Mouse (Mus musculus) mature B cell (primary cell): Measurements from ENCODE around the gene Galnt7.
"Not testable (repeated sequence)": the region's sequence is repeated elsewhere in the genome, so short reads cannot be mapped to it uniquely, and the experiment has no call there.

Experiments
- in situ Hi-C: fragments of 300-500 bp; cut with MboI; formaldehyde crosslinking; loops from 2 replicates; pipeline ENCODE4 v1.14.3; 2019

Gene Galnt7

DNA sequence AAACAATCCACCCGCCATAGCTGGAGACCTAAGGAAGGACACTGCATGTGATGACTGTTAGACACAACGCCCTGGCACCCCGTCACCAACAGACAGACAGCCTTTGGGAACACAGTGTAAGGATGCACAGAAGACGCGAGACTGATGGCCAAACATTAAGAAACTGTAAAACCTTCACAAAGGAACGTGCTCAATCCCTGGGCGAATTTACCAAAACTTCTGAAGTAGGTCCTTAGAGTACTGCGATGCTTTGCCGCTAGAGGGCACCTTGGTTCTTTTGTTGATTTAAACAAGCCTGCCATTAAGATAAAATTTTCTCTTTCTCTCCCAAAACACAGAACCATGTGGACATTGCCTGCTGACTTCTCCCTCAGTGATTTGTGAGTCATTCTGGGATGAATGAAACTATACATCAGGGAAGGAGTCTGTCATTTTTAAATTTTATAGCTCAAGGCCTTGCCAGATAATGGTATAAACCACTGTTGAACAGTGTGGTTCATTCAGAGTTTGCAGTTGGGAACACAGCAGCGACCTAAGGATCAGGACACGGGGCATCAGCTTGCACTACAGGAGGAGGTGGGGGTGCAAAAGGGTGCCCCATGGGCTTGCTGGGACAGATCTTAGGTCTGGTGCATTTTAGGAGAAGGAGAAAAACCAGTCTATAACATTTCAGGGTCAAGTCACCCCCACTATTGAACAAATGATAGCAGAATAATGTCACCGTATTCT is 112.6 kb downstream of the Galnt7 start:
- in situ Hi-C loops: no loop called here

DNA sequence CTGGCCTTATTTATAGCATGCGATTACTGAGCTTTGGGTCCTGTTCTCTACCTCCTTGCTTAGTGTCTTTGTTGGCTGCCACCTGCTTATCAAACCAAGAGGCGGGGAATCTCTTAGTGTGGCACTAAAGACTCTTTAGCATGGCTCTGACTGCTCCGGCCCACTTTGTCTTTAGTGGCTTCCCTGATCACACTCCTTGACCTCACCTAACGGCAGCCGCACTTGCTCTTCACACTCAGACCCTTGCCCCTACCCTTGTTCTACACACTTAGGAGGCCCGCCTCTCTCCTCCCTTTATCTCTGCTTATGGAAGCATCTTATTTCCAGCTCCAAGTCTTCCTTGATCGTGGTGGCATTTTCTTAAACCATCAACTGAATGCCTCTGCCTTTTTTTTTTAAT is 114.2 kb downstream of the Galnt7 start:
- in situ Hi-C loops: loop anchor here (10.0 kb wide), 2 partner anchors 104 to 256 kb away; no protein-coding TSS in a partner anchor

DNA sequence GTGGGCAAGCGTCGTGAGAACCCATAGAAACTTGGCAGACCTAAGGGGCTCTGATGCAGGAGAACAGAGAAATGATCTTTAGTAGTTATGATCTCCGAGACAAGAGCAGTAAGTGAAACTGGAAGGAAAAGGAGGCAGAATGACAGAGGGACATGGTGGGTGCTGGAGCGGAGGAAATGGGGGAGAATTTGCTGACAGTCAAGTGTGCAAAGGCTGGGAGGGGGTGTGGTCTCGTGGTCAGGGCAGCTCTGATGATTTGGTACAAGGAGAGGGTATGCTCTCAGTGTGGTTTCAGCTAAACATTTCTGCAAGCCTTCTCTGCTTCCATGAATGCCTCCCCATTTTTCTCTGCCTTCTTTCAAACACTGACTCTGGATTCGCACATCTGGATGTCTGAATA is 116.7 kb downstream of the Galnt7 start:
- in situ Hi-C loops: loop anchor here (10.0 kb wide), 2 partner anchors 101 to 259 kb away; no protein-coding TSS in a partner anchor

DNA sequence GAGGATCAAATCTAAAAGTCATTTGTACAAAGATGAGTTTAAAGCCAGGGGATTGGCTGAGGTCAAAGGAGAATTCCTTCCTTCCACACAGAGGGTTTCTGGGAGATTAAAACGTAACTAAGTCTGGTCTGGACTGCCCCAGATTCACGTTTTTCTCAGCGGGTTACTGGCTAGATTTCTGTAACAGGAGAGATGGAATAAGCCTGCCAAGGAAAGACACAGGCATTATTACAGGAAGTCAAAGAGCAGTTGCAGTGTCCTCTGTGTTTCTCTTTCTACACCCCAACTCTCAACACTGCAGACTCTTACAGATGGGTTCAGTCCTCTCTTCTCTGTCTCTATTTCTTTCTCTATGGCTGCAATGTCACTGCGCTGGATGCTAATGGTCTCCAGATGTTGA is 118.3 kb downstream of the Galnt7 start:
- in situ Hi-C loops: loop anchor here (10.0 kb wide), 2 partner anchors 100 to 260 kb away; no protein-coding TSS in a partner anchor

DNA sequence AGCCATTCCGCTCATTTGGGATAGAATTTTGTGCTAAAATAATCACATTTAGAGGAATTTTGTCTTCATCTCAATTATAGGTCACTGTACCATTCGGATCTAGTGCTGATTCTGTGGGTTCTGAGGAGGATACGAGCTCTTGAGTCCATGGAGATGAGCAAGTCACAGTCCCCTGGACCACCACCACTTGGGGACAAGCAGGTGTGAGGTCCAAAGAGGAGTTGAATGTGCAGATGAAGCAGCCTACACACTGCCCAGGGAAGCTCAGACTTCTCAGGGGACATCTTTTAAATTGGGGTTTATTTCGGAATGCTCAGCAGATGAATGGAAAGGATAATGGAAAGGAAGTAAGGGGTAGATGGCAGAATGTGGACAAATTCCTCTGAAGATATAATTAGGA is 119.7 kb downstream of the Galnt7 start:
- in situ Hi-C loops: loop anchor here (10.0 kb wide), 2 partner anchors 98 to 262 kb away; no protein-coding TSS in a partner anchor

DNA sequence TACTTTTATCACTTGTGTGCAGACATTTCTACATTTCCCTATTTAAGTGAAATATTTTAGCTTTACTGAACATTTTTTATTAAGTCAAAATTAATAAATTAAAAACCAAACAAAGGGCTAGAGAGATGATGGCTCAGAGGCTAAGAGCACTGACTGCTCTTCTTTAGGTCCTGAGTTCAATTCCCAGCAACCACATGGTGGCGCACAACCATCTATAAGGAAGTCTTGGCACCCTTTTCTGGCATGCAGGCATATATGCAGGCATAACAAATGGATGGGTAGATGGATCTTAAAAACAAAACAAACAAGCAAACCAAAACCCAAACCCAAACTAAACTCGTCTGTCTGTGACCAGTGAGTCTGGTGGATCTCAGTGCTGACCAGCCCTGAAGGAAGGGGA is 120.6 kb downstream of the Galnt7 start:
- in situ Hi-C loops: loop anchor here (10.0 kb wide), 2 partner anchors 97 to 263 kb away; no protein-coding TSS in a partner anchor

DNA sequence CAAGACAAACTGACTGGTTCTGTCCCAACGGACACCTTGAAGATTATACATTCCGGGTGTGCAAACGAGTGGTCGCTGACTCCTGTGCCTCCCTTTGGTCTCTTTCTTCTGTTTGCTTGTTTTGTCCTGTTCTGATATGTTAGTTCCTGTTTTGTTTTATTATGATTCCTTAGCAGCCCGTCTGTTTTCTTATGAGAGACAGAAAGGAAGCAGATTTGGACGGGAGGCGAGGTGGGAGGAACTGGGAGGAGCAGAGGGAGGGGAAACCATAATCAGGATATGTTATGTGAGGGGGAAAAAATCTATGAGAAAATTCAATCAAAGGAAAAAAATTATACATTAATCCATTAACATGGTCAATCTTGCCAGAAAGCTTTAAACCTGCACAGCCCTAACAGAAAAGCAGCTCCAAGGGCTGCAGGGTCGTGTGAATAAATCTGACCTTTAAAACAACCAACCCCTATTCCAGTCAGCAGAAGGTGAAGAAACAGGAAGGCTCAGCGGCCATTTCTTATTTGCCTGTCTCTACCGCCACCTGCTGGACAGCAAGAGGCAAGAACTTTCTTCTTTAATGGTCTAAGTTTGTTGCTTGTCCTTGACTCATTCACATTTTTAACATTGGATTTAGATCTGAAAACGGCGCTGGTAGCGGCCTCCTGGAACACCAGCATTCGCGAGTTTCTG is 122.0 kb downstream of the Galnt7 start:
- in situ Hi-C loops: loop anchor here (10.0 kb wide), 2 partner anchors 96 to 264 kb away; no protein-coding TSS in a partner anchor

DNA sequence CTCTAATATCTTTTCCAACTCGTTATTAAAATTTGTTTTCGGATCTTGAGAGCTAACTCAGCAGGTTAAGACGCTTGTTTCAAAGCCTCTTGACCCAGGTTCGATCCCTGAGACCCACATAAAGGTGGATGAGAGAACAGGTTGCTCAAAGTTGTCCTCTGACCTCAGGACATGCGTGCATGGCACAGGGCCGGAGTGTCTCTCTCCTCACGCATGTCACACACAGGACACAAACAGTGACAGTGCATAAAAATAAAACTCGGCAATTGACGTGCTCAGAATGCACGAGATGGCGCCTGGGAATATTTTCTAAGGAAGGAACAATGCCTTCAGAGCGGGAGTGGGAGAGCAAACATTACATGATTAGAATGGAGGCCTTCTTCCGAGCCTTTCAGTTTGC is 122.6 kb downstream of the Galnt7 start:
- in situ Hi-C loops: loop anchor here (10.0 kb wide), 2 partner anchors 95 to 265 kb away; no protein-coding TSS in a partner anchor

DNA sequence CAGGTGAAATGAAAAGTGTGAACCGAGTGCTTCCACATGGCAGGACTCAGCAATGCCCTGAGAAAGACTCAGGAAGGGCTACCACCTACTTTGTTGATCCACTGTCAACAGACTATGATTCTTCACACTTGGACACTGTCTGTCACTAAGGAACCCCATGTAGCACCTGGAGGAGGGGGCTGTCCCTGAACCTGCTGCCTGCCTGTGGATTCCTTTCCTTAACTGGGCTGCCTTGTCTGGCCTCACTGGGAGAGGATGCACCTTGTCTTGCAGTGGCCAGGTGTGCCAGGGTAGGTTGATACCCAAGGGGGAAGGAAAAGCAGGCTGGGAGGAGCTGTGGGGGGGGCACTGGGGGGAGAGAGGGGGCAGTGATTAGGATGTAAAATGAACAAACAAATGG is 124.8 kb downstream of the Galnt7 start:
- in situ Hi-C loops: no loop called here

DNA sequence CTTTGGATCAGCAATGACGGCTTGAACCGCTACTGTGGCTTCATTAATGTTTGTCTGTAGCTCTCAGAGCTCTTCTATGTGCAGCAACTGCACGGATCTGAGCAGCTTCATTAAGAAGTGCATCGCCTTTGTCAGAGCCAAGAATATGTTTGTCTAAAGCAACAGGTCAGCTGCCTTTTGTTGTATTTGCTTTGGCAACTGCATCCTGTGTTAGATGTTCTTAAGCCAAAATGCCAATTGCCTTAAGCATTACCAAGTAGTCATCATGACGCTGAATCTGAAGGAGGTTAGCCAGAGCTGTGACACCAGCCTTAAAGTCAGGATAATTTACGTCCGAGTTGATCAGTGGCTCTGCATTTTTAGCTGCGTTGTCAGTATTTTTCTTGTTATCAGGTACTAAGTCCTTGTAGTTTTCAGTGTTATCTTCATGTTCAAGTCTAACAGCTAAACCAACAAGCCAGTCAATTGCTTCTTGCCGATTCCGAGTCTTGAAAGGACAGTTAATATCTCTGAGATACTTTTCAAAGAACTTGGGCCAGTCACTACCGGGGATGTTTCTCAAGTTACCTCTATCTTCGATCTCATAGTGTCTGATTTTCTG is 132.5 kb downstream of the Galnt7 start:
- in situ Hi-C loops: no loop called here

DNA sequence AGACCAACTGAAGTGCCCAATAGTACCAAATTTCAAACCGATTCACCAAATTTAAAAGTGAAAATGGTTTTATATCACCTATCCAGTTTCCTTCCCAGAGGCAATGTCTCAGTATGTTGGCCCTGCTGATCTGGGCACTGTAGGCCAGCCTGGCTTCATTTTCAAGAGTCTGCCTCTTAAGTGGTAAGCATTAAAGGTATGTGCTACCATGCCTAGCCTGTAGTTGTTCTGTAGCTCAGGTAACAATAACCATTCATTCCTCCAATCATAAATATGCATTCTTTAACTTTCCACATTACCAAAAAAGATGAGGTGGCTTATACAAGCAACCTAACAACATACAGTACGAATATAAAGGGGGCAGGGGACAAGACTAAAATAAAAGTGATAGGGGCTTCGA is 135.1 kb downstream of the Galnt7 start:
- in situ Hi-C loops: no loop called here

DNA sequence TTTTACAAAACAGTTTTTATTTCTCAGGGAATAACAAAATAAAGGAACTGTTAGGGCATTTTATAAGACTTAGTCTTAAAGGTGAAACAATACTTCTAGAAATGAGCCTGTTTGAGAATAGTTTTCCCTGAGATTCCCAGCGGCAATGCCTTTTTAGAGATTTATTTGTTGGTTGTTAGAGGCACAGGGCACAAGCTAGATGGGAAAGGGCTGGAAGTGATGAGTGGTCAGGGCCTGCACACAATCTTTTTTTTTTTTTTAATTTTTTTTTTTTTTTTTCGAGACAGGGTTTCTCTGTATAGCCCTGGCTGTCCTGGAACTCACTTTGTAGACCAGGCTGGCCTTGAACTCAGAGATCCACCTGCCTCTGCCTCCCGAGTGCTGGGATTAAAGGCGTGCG is 136.1 kb downstream of the Galnt7 start:
- in situ Hi-C loops: not testable (repeated sequence)

DNA sequence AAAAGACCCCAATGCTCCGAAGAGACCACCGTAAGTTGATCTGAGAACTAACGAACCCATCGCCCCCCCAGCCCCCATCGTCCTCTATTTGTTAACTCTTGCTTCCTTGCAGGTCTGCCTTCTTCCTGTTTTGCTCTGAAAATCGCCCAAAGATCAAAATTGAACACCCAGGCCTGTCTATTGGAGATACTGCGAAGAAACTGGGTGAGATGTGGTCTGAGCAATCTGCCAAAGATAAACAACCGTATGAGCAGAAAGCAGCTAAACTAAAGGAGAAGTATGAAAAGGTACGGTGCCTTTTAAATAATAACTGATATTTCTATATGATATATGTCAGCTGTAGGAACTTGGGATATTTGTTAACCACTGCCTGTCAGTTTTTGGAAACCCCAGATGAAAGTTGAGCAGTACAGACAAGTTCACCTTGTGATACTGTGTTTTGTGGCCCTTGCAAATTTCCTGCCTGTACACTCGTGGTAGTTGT is 139.6 kb downstream of the Galnt7 start:
- in situ Hi-C loops: not testable (repeated sequence)

DNA sequence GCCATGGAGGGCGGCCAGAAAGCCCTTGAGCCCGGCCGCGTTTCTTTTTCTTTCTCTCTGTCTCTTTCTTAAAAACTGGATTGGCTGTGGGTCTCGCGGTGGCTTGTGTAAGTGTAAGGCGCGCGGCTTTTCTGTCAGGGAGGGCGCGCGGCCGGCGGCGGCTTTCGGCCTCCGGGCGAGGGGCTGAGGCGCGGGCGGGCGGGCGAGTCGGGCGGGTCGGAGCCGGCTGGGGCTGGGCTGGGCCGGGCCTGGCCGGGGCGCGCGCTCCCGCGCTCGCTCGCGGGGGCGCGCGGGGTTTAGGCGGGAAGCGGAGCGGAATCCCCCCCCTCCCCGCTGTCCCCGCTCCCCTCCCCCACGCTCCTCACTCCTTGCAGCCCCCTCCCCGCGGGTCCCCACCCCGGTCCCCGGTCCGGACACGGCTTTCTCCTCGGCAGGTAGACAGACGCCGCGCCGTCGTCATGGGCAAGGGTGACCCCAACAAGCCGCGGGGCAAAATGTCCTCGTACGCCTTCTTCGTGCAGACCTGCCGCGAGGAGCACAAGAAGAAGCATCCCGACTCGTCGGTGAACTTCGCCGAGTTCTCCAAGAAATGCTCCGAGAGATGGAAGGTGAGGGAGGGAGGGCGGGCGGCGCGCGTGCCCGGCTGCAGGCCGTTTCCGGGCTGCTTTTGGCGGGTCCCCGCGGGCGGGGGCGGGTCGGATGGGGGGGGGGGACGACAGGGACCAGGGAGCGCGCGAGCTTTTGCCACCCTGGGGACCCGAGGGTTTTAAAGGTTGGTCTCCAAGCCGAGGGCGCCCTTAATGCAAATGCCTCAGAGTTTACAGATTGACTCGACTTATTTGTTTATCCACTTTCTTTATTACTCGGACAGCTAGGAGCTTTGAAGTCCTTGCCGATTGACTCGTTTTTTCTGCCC is 140.4 kb downstream of the Galnt7 start:
- in situ Hi-C loops: no loop called here

DNA sequence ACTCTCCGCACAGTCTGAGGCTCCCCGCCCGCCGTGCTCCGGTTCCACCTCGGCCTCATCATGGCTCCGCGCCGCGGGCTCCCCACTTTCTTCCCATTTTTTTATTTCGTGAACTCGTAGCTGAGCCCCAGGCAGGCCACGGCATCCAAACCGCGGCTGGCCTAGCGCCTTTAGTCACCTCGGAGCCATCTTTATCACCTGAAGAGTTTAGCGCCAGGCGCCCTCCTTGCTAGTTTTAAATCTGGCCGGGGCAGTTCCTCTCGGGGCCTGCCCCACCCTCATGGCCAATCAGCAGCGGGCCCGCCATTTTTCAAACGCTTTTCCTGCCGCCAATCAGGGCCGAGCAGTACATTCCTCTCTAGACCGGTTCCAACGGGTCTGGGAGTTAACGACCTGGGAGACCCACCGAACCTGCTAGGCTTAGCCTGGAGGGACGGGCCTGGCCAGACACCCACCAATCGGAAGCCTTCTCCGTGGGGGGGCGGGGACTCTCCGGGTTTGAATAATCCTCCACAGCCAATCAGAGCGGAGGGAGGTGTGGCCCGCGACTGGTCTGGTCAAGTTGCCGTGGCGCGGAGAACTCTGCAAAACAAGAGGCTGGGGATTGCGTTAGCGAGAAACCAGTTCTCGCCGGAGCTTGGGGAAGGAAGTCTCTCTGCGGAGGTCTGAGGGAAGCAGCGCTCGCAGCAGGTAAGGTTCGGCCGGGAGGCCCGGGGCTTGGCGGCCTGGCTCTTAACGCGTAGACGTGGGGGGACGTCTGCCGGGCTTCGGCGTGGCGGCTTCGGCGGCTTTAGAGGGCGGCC is 141.3 kb downstream of the Galnt7 start, which contains the start of gene Hmgb2:
Gene Hmgb2 (plus strand): TSS at position 592 of the 803 bp plus-strand sequence.
- in situ Hi-C loops: no loop called here

DNA sequence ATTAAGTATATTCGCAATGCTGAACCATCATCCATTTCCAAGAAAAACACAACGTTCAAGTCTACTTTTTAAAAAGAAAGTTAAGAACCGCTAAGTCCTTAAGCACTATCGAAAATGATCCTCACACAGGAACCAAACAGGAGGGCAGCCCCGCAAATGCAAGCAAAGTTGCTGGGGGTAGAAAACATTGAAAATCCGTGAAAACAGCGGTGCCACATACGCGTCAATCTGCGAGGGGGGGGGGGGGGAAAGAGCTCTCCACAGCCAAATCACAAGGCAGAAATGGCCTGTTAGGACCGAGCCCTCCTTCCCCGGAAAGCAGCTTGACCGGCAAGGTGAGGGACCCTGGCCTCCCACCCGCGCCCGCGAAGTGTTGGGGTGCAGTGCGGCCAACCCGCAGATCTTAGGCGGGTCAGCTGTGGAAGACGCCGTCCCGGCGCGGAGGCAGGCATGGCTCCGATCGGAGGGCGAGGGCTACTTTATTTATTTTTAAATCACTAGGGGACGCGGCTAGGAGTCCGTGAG is 142.0 kb downstream of the Galnt7 start:
- in situ Hi-C loops: no loop called here

DNA sequence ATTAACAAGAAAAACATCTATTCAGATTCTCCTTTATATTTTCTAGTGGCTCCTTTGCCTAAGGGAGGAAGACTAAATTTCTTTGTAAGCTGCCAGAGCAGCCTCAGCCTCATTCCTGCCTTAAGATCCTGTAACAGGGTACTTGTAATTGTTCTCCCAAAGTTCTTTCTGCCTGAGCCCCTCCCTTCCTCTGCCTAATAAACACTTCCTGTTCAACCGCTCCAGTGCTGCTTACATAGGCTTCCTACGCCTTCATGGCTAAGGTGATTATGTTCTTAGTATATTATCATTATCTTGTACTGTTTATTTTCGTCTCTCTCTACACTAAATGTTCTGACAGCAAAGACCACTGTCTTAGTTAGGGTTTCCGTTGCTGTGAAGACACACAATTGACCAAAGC is 144.2 kb downstream of the Galnt7 start:
- in situ Hi-C loops: loop anchor here (10.0 kb wide), 1 partner anchor 146 kb away; the partner anchor contains the start of gene Galnt7

DNA sequence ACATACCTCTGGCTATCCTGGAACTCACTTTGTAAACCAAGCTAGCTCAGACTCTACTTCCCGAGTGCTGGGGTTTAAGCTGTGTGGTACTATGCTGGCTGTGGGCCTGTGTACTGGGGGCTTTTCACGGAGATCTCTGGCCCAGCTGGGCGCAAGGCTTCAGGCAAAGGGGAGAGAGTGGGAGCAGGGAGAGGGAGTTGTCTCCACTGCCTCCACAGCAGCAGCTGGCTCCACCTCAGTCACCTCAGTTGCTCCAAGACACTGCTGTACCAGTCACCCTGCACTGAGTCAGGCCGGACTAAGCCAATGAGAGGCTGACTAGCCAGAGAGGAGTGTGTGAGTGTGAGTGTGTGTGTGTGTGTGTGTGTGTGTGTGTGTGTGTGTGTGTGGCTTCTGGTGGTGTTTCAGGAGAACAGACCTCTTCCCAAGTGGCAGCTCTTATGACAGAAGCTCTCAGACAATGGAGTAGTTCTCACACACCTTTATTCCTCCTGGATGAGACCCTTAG is 145.2 kb downstream of the Galnt7 start:
- in situ Hi-C loops: loop anchor here (10.0 kb wide), 1 partner anchor 147 kb away; the partner anchor contains the start of gene Galnt7

DNA sequence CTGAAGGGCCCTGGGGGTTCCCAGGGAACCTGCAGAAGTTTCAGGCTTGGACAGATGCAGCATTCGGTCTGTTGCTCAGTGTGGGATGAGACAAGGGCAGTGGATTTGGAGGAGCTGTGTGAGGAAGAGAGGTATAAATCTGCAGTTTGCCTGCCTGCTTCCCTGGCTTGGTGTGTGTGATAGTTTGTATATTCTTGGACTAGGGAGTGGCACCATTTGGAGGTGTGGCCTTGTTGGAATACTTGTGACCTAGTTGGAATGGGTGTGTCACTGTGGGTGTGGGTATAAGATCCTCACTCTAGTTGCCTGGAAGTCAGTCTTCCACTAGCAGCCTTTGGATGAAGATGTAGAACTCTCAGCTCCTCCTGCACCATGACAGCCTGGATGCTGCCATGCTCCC is 147.3 kb downstream of the Galnt7 start:
- in situ Hi-C loops: loop anchor here (10.0 kb wide), 1 partner anchor 149 kb away; the partner anchor contains the start of gene Galnt7

DNA sequence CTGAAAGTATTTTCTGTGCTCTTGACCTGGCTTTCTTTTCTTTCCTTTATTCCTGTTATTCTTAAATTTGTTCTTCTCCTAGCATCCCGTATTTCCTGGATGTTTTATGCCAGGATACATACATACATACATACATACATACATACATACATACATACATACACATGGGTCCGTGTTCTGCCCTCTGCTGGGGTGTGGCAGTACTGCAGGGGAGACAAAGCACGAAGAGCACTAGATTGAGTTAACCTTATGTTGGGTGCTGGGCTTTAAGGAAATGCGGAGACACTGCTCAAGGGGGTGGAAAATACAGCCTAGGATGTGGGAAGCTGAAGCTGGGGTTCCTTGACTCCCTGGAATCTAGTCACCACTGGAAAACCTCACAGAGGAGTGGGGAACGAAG is 149.2 kb downstream of the Galnt7 start:
- in situ Hi-C loops: loop anchor here (10.0 kb wide), 1 partner anchor 151 kb away; the partner anchor contains the start of gene Galnt7
